In genomic region chr4:57769007-57769406, GRCm38 (mm10) we compare ENCODE assay signal across 32 mouse cellular contexts. TPM values are rescaled to one million over a fixed set of nuclear protein-coding genes. Genes with fewer than 3 reads are reported as not detected.
DNase-seq lines count a peak whose midpoint lies in the region; ATAC-seq and TF ChIP-seq lines count a peak whose summit lies in the region.
"Had no signal": no experiment of that assay in that cellular context is flagged by ENCODE, and none has a peak within 500 bp of the region (broad histone marks: within the 10 kb centered on the region; RNA-seq: fewer than 3 reads in every experiment).

No protein-coding gene starts in this region.

- no peak overlapping the region for H3K4me3 ChIP-seq in lung, embryonic 14.5 days (ENCODE audit: low read depth, low read length)
- H3K4me3 ChIP-seq: embryonic facial prominence, embryonic 15.5 days; forebrain, embryonic 13.5 days; hindbrain, embryonic 13.5 days; kidney, embryonic 15.5 days; limb, embryonic 10.5 days; limb, embryonic 15.5 days; liver, embryonic 13.5 days; neural tube, embryonic 13.5 days; stomach, embryonic 15.5 days had no signal

- intact Hi-C loops in heart, postnatal 25 days (cut with DNase I): no loop called here

- DNase-seq in heart, adult 11 months: peak; percentile 95
- DNase-seq in heart, postnatal 25 days (ENCODE audit: low spot score): no peak
- peak; percentile 22 for DNase-seq in lung, embryonic 14.5 days
- no peak for DNase-seq in lung, postnatal 14 days
- peak; percentile 56 for DNase-seq in embryo, embryonic 10.5 days (ENCODE audit: low spot score)
- DNase-seq in ovary, adult 18-20 months (ENCODE audit: low spot score): no peak
- DNase-seq in adrenal gland, postnatal 10 days: no peak
- DNase-seq: adrenal gland, adult 2 months; cerebellum, adult 8-10 months; cerebellum, postnatal 25 days; gastrocnemius, postnatal 10 days; heart, postnatal 14 days; kidney, adult 11 months; kidney, postnatal 36 days; layer of hippocampus, postnatal 36 days; liver, embryonic 13.5 days; lung, adult 18-20 months; lung, postnatal 36 days; retina, postnatal 1 day; right cerebral cortex, postnatal 14 days had no signal

- peaks cover 12% of the 10 kb centered on the region; the same call in 1 of the 2 replicates for H3K4me1 ChIP-seq in lung, embryonic 14.5 days (ENCODE audit: insufficient read depth)
- H3K4me1 ChIP-seq: forebrain, embryonic 13.5 days had no signal

- no peak overlapping the region for H3K27ac ChIP-seq in lung, embryonic 14.5 days (ENCODE audit: low read depth)
- H3K27ac ChIP-seq: forebrain, embryonic 13.5 days; hindbrain, embryonic 13.5 days; kidney, embryonic 15.5 days; limb, embryonic 10.5 days; limb, embryonic 15.5 days; liver, embryonic 13.5 days; neural tube, embryonic 13.5 days; stomach, embryonic 15.5 days had no signal

- 66% methylated on average over 3 of the region's 3 CpGs for WGBS in lung, embryonic 14.5 days

- H3K27me3 ChIP-seq in lung, embryonic 14.5 days (ENCODE audit: insufficient read depth, low read length): no peaks in the 10 kb centered on the region
- H3K27me3 ChIP-seq: embryonic facial prominence, embryonic 15.5 days; forebrain, embryonic 13.5 days; hindbrain, embryonic 13.5 days; kidney, embryonic 15.5 days; limb, embryonic 15.5 days; liver, embryonic 13.5 days; neural tube, embryonic 13.5 days; stomach, embryonic 15.5 days had no signal

- no peaks in the 10 kb centered on the region for H3K36me3 ChIP-seq in lung, embryonic 14.5 days (ENCODE audit: insufficient read depth)
- H3K36me3 ChIP-seq: embryonic facial prominence, embryonic 15.5 days; hindbrain, embryonic 13.5 days; kidney, embryonic 15.5 days; limb, embryonic 10.5 days; limb, embryonic 15.5 days; liver, embryonic 13.5 days; neural tube, embryonic 13.5 days; stomach, embryonic 15.5 days had no signal

- H3K4me2 ChIP-seq in lung, embryonic 14.5 days: no peak overlapping the region
- H3K4me2 ChIP-seq: embryonic facial prominence, embryonic 15.5 days; forebrain, embryonic 13.5 days; hindbrain, embryonic 13.5 days; kidney, embryonic 15.5 days; limb, embryonic 15.5 days; liver, embryonic 13.5 days; midbrain, embryonic 11.5 days; neural tube, embryonic 13.5 days; stomach, embryonic 15.5 days had no signal

- no peaks in the 10 kb centered on the region for H3K9me3 ChIP-seq in lung, embryonic 14.5 days (ENCODE audit: low read depth, low read length)
- H3K9me3 ChIP-seq: embryonic facial prominence, embryonic 15.5 days; forebrain, embryonic 13.5 days; hindbrain, embryonic 13.5 days; kidney, embryonic 15.5 days; limb, embryonic 10.5 days; limb, embryonic 15.5 days; liver, embryonic 13.5 days; neural tube, embryonic 13.5 days; stomach, embryonic 15.5 days had no signal

- no peak for ATAC-seq in lung, embryonic 14.5 days (ENCODE audit: insufficient read depth)
- ATAC-seq: activated CD4-positive, CD25-positive, alpha-beta regulatory T cell, adult 4 months; forebrain, embryonic 13.5 days; inflammation-experienced regulatory T-cells, adult 6 months; midbrain, embryonic 16.5 days had no signal

- H3K9ac ChIP-seq in lung, embryonic 14.5 days: no peak overlapping the region
- H3K9ac ChIP-seq: embryonic facial prominence, embryonic 15.5 days; forebrain, embryonic 13.5 days; hindbrain, embryonic 13.5 days; kidney, embryonic 15.5 days; limb, embryonic 15.5 days; liver, embryonic 13.5 days; neural tube, embryonic 13.5 days; stomach, embryonic 15.5 days had no signal

- TF ChIP-seq CTCF in lung, embryonic 14.5 days (IDR thresholded peaks at IDR 0.05; ENCODE audit: low read depth): no peak

RNA-seq across cellular contexts. Expression of gene Akap2, which starts 51.5 kb away (rescaled TPM):
- 10 to 100 TPM; 84.4 to 96.1 TPM for total RNA-seq in heart, postnatal 25 days (2021)
- 51.9 and 52.6 TPM in 2 replicates for polyA plus RNA-seq in lung, embryonic 14.5 days (2014; fragmentation: Nextera tagmentation; extraction: Ambion mirVana)
- 10 to 100 TPM; 87.7 to 92.0 TPM for total RNA-seq in adrenal gland, postnatal 10 days (2021)

Comparison
In these comparisons a context has a peak if more than half of its experiments do, and no peak if none do; other contexts are left out.
1. DNase-seq: peak in heart, adult 11 months (single experiment), lung, embryonic 14.5 days (single experiment) and embryo, embryonic 10.5 days (single experiment); none in heart, postnatal 25 days (single experiment), lung, postnatal 14 days (single experiment), ovary, adult 18-20 months (single experiment) and adrenal gland, postnatal 10 days (single experiment).